Mouse (Mus musculus) left cerebral cortex, adult 11 months (tissue): ENCODE results near the gene Gm20696.

Experiments used
- DNase-seq: peaks from one replicate; pipeline ENCODE4 v3.0.0; 2022; ENCODE audit warnings: low spot score

The Gm20696 gene

GRCm38 (mm10) chr6:99260941-99261736 lies 405.5 kb downstream of the Gm20696 start:
- no peak for DNase-seq

GRCm38 (mm10) chr6:99258346-99258745 lies 408.3 kb downstream of the Gm20696 start:
- DNase-seq = no peak

DNA sequence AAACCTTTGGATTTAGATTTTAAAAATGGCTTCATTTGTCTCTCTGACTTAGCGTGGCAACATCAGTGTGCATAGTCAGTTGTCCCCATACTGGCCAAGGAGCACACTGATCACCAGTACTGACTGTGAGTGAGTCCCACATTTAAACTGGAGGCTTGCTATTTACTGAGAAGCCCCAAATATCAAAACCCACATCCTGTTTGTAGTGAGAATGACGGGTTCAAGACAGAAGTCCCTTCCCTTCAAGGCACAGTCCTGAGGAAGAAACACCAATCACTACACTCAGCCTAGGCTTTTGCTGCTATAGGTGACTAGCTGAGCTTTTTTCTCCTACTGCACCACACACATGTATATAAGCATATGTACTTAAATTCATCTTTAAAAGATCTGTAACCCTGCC lies 408.9 kb downstream of the Gm20696 start:
- DNase-seq = no peak

DNA sequence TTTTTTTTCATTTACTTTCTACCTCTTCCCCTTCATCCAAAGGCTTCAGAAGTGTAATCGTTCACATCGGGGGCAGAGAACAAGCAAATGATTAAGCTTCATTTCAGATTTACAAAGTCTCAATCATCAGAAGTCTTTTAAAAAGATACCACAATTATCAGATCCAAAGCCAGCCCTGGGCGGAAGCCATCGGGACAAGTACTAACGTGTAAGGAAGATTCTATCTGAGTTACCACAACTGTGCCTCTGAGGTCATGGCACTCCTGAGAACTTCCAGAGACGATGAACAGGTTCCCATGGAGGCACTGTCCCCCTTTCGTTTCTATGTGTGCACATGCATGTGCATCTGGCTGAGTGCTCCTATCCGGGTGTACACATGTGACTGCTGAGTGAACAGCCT lies 413.3 kb downstream of the Gm20696 start:
- no peak for DNase-seq

GRCm38 (mm10) chr6:99252816-99253215 lies 413.8 kb downstream of the Gm20696 start:
- DNase-seq = no peak

- DNase-seq = no peak
Observed at GRCm38 (mm10) chr6:99251924-99252323, 414.7 kb downstream of the Gm20696 start.

GRCm38 (mm10) chr6:99251222-99251621 lies 415.4 kb downstream of the Gm20696 start:
- no peak for DNase-seq

DNA sequence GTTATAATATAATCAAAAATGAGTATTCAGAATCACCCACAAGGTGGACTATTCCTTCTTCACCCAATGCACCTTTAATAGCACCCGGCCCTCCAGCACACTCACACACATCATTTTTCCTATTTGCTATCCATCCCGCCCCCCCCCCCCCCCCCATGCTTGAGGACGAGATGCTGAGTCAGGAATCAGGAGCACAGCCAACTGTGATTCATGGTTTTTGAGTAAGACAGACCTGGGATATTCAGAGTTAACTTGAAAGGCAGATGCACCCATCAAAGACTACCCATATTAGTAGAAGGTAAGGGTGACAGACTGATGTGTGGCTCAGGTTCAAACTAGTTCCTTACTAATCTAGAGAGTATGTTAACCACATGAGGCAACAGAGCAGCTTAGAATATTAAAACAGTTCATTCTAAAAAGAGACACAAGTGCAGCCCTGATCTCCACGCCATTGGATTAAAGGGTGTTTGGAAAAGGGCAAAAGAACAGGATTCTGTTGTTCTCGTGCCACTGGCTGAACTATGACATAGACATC lies 417.0 kb downstream of the Gm20696 start:
- no peak for DNase-seq

- DNase-seq = no peak
Observed at GRCm38 (mm10) chr6:99248396-99248795, 418.2 kb downstream of the Gm20696 start.

GRCm38 (mm10) chr6:99241625-99242395 lies 424.8 kb downstream of the Gm20696 start:
- no peak for DNase-seq

DNA sequence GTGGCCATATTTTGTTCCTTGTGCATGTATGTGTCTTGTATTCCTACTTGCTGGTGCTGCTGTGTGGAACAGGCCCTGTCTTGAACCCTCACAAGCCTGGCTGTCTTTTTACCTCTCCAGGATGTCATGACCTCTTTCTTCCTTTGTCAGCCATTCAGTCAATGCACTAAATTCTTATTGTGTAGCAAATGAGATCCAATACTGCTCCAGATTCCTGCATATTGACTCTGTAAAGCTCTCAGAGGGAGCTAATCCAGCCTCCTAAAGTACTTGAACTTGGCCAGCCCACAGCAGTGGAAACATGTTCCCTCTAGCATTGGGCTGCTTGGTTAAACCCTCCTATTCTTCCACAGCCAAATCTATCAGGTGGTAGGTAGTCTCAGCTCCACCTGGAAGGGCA lies 425.8 kb downstream of the Gm20696 start:
- DNase-seq = no peak

DNA sequence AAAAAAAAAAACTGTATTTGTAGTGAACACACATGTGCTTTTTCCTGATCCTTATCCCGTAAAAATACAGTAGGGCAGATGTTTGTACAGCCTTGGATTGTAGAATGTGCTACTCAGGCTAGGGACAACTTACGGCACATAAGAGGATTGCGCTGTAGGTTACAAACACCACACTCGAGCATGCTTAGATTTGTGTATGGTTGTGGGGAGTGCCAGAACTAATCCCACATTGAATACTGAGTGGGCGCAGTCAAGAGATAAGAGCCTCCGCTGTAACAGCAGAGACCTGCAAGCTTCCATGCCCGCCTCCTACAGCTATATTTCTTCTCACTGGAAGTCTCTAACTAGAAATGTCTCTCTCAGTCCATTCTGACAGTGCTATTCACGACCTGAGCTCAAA lies 431.0 kb downstream of the Gm20696 start:
- peak; percentile 12 for DNase-seq

- no peak for DNase-seq
Observed at GRCm38 (mm10) chr6:99233411-99233810, 433.2 kb downstream of the Gm20696 start.

DNA sequence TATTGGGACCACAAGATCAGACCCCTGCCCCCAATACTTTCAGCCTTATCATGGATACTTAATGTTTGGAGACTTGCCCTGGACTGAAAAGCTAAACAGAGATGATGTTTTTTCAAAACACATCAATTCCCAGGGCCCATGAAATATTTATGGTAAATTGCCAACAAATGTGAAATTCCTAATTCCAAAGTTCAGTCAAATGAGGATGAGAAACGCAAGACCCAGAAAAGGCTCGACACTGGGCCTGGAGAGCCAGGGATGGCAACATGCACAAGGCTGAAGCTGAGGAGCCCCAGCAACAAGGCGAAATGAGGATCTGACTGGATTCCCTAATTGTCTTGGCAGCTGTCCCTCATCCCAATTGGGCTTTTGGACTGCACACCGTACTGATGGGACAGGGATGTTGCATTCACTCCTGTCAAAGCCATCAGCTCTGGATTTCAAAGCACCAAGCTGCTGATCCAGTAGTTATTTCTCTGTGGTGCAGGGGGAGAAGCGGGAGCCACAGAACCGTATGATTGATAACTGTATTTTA lies 438.2 kb downstream of the Gm20696 start:
- DNase-seq = no peak

DNA sequence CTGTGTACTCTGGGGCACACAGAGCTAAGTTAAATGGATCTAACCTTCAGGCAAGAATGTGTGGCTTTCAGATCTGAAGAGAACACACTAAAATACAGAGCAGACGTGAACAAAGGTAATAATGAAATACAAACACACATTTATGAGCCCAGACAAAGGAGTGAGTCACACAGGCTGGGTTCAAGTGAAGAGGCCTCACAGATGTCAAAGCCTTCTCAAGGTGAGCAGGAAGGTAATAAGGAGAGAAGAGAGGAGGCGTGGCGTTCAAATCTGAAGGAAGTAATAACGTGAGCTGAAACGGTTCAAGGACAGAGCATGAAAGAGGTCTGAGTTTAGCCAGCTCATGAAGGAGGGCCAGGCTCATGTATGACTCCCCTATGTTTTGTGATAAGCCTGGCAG lies 445.4 kb downstream of the Gm20696 start:
- no peak for DNase-seq

DNA sequence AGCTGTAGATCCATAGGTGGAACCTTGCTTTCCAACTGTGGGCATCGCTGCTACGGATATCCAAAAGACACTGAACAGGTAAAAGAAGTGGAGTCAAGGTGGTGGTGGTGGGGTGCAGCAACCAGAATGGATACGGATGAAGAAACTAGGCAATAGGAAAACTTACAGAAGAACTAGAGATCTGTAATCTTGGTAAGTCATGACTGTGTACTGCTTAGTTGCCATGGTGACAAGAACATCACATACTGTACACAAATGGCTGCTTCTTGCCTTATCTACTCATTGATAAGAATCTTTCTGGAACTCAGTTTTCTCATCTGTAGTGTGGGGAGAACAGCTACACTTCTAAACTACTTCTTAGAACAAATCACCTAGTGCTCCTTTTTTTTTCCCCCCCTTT lies 446.1 kb downstream of the Gm20696 start:
- no peak for DNase-seq

- no peak for DNase-seq
Observed at GRCm38 (mm10) chr6:99217846-99218245, 448.8 kb downstream of the Gm20696 start.

- no peak for DNase-seq
Observed at GRCm38 (mm10) chr6:99217155-99217554, 449.4 kb downstream of the Gm20696 start.

DNA sequence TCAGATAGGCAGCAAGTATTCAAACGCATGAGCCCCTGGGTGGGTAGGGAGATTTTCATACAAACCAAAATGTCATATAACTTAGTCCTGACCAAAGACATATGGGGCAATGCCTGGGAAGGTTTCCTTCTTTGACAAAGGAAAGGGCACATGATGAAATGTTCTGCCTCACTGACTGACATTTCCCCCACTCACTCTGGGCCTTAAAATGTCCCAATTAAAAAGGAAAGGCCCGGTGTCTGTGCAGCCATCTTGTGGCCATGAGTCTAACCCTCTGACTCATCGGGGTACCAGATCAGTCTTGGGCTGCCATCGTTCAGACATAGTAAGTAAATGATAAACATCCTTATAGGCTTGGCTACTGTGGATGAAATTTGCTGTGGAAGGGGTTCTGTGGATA lies 454.1 kb downstream of the Gm20696 start:
- no peak for DNase-seq

- no peak for DNase-seq
Observed at GRCm38 (mm10) chr6:99211663-99212333, 454.8 kb downstream of the Gm20696 start.

GRCm38 (mm10) chr6:99210161-99210560 lies 456.4 kb downstream of the Gm20696 start:
- no peak for DNase-seq
